Mouse (Mus musculus): ENCODE data around the gene Olfr1018. TPM values are rescaled to one million over a fixed set of nuclear protein-coding genes. Genes with fewer than 3 reads are reported as not detected.

The Olfr1018 gene
- polyA plus RNA-seq, 1 experiment from 2014 or later = not detected

Other genes with a start within 250 kb of the Olfr1018 start
- gene Olfr996, start 239.3 kb upstream of the Olfr1018 start, polyA plus RNA-seq (2015; fragmentation: Nextera tagmentation; extraction: Ambion mirVana) = not detected in 2 replicates
- not detected in 2 replicates for gene Olfr998, start 229.5 kb upstream of the Olfr1018 start, polyA plus RNA-seq (2015; fragmentation: Nextera tagmentation; extraction: Ambion mirVana)
- gene Olfr1000, start 206.6 kb upstream of the Olfr1018 start, polyA plus RNA-seq (2015; fragmentation: Nextera tagmentation; extraction: Ambion mirVana) = not detected in 2 replicates
- gene Olfr1002, start 167.8 kb upstream of the Olfr1018 start, polyA plus RNA-seq (2015; fragmentation: Nextera tagmentation; extraction: Ambion mirVana) = not detected in 2 replicates
- gene Olfr154, start 154.0 kb upstream of the Olfr1018 start, polyA plus RNA-seq (2015; fragmentation: Nextera tagmentation; extraction: Ambion mirVana) = not detected in 2 replicates
- not detected in 2 replicates for gene Olfr1006, start 139.7 kb upstream of the Olfr1018 start, polyA plus RNA-seq (2015; fragmentation: Nextera tagmentation; extraction: Ambion mirVana)
- gene Olfr1008, start 129.0 kb upstream of the Olfr1018 start, polyA plus RNA-seq (2015; fragmentation: Nextera tagmentation; extraction: Ambion mirVana) = not detected in 2 replicates
- not detected in 2 replicates for gene Olfr1009, start 103.1 kb upstream of the Olfr1018 start, polyA plus RNA-seq (2015; fragmentation: Nextera tagmentation; extraction: Ambion mirVana)
- not detected in 2 replicates for gene Olfr1012, start 55.7 kb upstream of the Olfr1018 start, polyA plus RNA-seq (2015; fragmentation: Nextera tagmentation; extraction: Ambion mirVana)
- gene Olfr1013, start 51.4 kb upstream of the Olfr1018 start, polyA plus RNA-seq (2015; fragmentation: Nextera tagmentation; extraction: Ambion mirVana) = not detected in 2 replicates
- gene Olfr1014, start 45.8 kb upstream of the Olfr1018 start, polyA plus RNA-seq (2015; fragmentation: Nextera tagmentation; extraction: Ambion mirVana) = not detected in 2 replicates
- not detected in 2 replicates for gene Olfr1015, start 36.5 kb upstream of the Olfr1018 start, polyA plus RNA-seq (2015; fragmentation: Nextera tagmentation; extraction: Ambion mirVana)
- gene Olfr1016, start 15.9 kb upstream of the Olfr1018 start, polyA plus RNA-seq (2015; fragmentation: Nextera tagmentation; extraction: Ambion mirVana) = not detected in 2 replicates
- gene Olfr1019, start 27.0 kb downstream of the Olfr1018 start, polyA plus RNA-seq (2015; fragmentation: Nextera tagmentation; extraction: Ambion mirVana) = not detected in 2 replicates
- gene Olfr1020, start 28.6 kb downstream of the Olfr1018 start, polyA plus RNA-seq (2015; fragmentation: Nextera tagmentation; extraction: Ambion mirVana) = not detected in 2 replicates
- not detected in 2 replicates for gene Olfr1022, start 50.1 kb downstream of the Olfr1018 start, polyA plus RNA-seq (2015; fragmentation: Nextera tagmentation; extraction: Ambion mirVana)
- not detected in 2 replicates for gene Olfr1023, start 67.2 kb downstream of the Olfr1018 start, polyA plus RNA-seq (2015; fragmentation: Nextera tagmentation; extraction: Ambion mirVana)
- not detected in 2 replicates for gene Olfr1024, start 86.6 kb downstream of the Olfr1018 start, polyA plus RNA-seq (2015; fragmentation: Nextera tagmentation; extraction: Ambion mirVana)
- gene Olfr1025-ps1, start 96.7 kb downstream of the Olfr1018 start, polyA plus RNA-seq (2015; fragmentation: Nextera tagmentation; extraction: Ambion mirVana) = not detected in 2 replicates
- gene Olfr1026, start 103.1 kb downstream of the Olfr1018 start, polyA plus RNA-seq (2015; fragmentation: Nextera tagmentation; extraction: Ambion mirVana) = not detected in 2 replicates
- gene Olfr1028, start 132.0 kb downstream of the Olfr1018 start, polyA plus RNA-seq (2015; fragmentation: Nextera tagmentation; extraction: Ambion mirVana) = not detected in 2 replicates
- not detected in 2 replicates for gene Olfr1029, start 155.4 kb downstream of the Olfr1018 start, polyA plus RNA-seq (2015; fragmentation: Nextera tagmentation; extraction: Ambion mirVana)
- gene Olfr1030, start 160.8 kb downstream of the Olfr1018 start, polyA plus RNA-seq (2015; fragmentation: Nextera tagmentation; extraction: Ambion mirVana) = not detected in 2 replicates
- gene Olfr1031, start 171.8 kb downstream of the Olfr1018 start, polyA plus RNA-seq (2015; fragmentation: Nextera tagmentation; extraction: Ambion mirVana) = not detected in 2 replicates
- gene Olfr1032, start 187.1 kb downstream of the Olfr1018 start, polyA plus RNA-seq (2015; fragmentation: Nextera tagmentation; extraction: Ambion mirVana) = not detected in 2 replicates
- 0.79 TPM in 1 of 2 replicates, not detected in the other for gene Olfr1033, start 202.2 kb downstream of the Olfr1018 start, polyA plus RNA-seq (2015; fragmentation: Nextera tagmentation; extraction: Ambion mirVana)
- not detected in 2 replicates for gene Olfr1034, start 227.4 kb downstream of the Olfr1018 start, polyA plus RNA-seq (2015; fragmentation: Nextera tagmentation; extraction: Ambion mirVana)

Measured in midbrain, embryonic 16.5 days (tissue).